Mouse (Mus musculus): ENCODE data around the gene Heca.

- TF ChIP-seq EP300 (IDR thresholded peaks at IDR 0.05; ENCODE audit: low read depth in 1 of 2, low read length in 2 of 2) (no peak), CTCF (IDR thresholded peaks at IDR 0.05 in 2 of 3, conservative IDR thresholded peaks at IDR 0.05 in 1 of 3; ENCODE audit: control insufficient read depth in 1 of 3, insufficient read depth in 1 of 3, low read depth in 2 of 3, low read length in 3 of 3, poor library complexity in 1 of 3, severe bottlenecking in 1 of 3) (no peak), BHLHE40 (IDR thresholded peaks at IDR 0.05; ENCODE audit: borderline replicate concordance, low read depth, low read length) (no peak), POLR2AphosphoS2 (IDR thresholded peaks at IDR 0.05; ENCODE audit: low read length) (no peak), ETS1 (IDR thresholded peaks at IDR 0.05; ENCODE audit: low read depth, low read length) (no peak), POLR2AphosphoS5 (IDR thresholded peaks at IDR 0.05; ENCODE audit: borderline replicate concordance, low read depth, low read length) (no peak), POLR2A (IDR thresholded peaks at IDR 0.05; ENCODE audit: control insufficient read depth in 1 of 2, insufficient read depth in 1 of 2, low read depth in 1 of 2, low read length in 2 of 2, poor library complexity in 1 of 2) (no peak), RCOR1 (IDR thresholded peaks at IDR 0.05; ENCODE audit: low read depth, low read length) (no peak), USF1 (IDR thresholded peaks at IDR 0.05; ENCODE audit: low read depth, low read length) (no peak), ELF1 (IDR thresholded peaks at IDR 0.05; ENCODE audit: low read depth, low read length) (no peak), HCFC1 (IDR thresholded peaks at IDR 0.05; ENCODE audit: low read depth, low read length) (no peak), KAT2A (conservative IDR thresholded peaks at IDR 0.05; ENCODE audit: low read depth, low read length) (no peak), CHD2 (IDR thresholded peaks at IDR 0.05; ENCODE audit: low read length) (no peak)
Observed at GRCm38 (mm10) chr10:17842030-17842429, 105.8 kb downstream of the Heca start.

Measured in MEL (cell line).